Mouse (Mus musculus) embryo, embryonic 11.5 days (tissue): ENCODE measurements around the gene Gm29644.
"Not testable (repeated sequence)": the region's sequence is repeated elsewhere in the genome, so short reads cannot be mapped to it uniquely, and the experiment has no call there.

Source experiments
- DNase-seq: peaks from one replicate; pipeline ENCODE4 v3.0.0-alpha.2; 2012; ENCODE audit warnings: low read depth, low spot score

The Gm29644 gene

GRCm38 (mm10) chrY:70303187-70303586 lies at the start of gene Gm29644, which contains the start of gene Gm29423:
TSS of gene Gm29644 (minus strand) at chrY:70303343.
TSS of gene Gm29423 (minus strand) at chrY:70303287.
- not testable (repeated sequence) for DNase-seq

GRCm38 (mm10) chrY:70273542-70273941 lies 29.6 kb downstream of the Gm29644 start, which contains the start of gene Gm21118:
TSS of gene Gm21118 (minus strand) at chrY:70273642.
- DNase-seq = not testable (repeated sequence)
